Mouse (Mus musculus) midbrain, embryonic 15.5 days (tissue): Measurements from ENCODE around the gene Asap2. TPM values are rescaled to one million over a fixed set of nuclear protein-coding genes. Genes with fewer than 3 reads are reported as not detected.

Experiments
- ATAC-seq: fragments of 200-750 bp; cut with Nextera tagmentation; replicated peaks from 2 replicates; pipeline ENCODE4 v1.8.0; 2017; ENCODE audit warnings: moderate TSS enrichment
- H3K27ac ChIP-seq: fragments of 300-500 bp; sonication (generic); 2 replicates; pipeline ENCODE4 v1.5.1; 2015; ENCODE audit warnings: mild to moderate bottlenecking, inconsistent platforms
- H3K27me3 ChIP-seq: fragments of 300-500 bp; sonication (generic); replicated peaks from 2 replicates; pipeline ENCODE4 v1.6.1; 2015; ENCODE audit warnings: inconsistent platforms
- H3K36me3 ChIP-seq: fragments of 300-500 bp; sonication (generic); replicated peaks from 2 replicates; pipeline ENCODE4 v1.6.1; 2015; ENCODE audit warnings: inconsistent platforms
- H3K4me1 ChIP-seq: fragments of 300-500 bp; sonication (generic); 2 replicates; pipeline ENCODE4 v1.6.1; 2015; ENCODE audit warnings: inconsistent platforms
- H3K4me2 ChIP-seq: fragments of 300-500 bp; sonication (generic); 2 replicates; pipeline ENCODE4 v1.6.1; 2015; ENCODE audit warnings: inconsistent platforms, mild to moderate bottlenecking, moderate library complexity
- H3K4me3 ChIP-seq: fragments of 300-500 bp; sonication (generic); 2 replicates; pipeline ENCODE4 v1.5.1; 2015; ENCODE audit warnings: mild to moderate bottlenecking, inconsistent platforms
- H3K9ac ChIP-seq: fragments of 300-500 bp; sonication (generic); 2 replicates; pipeline ENCODE4 v1.6.1; 2015; ENCODE audit warnings: mild to moderate bottlenecking, inconsistent platforms
- H3K9me3 ChIP-seq: fragments of 300-500 bp; sonication (generic); 2 replicates; pipeline ENCODE4 v1.6.1; 2016; ENCODE audit warnings: inconsistent platforms
- WGBS: fragments of 180-500 bp; shearing (Covaris S2); methylation state at CpG from one replicate; pipeline ENCODE4 v1.1.7; 2015; ENCODE audit warnings: mixed read lengths; 5-methylcytosine and 5-hydroxymethylcytosine counted together
- polyA plus RNA-seq: library from polyadenylated mRNA; unstranded; fragments of >200 nt; fragmentation: Nextera tagmentation; extraction: Ambion mirVana; gene quantifications from 2 replicates; pipeline ENCODE4 v1.2.1, GENCODE M21; 2015

The Asap2 gene
- polyA plus RNA-seq, 1 experiment from 2014 or later = 13.9 TPM

DNA sequence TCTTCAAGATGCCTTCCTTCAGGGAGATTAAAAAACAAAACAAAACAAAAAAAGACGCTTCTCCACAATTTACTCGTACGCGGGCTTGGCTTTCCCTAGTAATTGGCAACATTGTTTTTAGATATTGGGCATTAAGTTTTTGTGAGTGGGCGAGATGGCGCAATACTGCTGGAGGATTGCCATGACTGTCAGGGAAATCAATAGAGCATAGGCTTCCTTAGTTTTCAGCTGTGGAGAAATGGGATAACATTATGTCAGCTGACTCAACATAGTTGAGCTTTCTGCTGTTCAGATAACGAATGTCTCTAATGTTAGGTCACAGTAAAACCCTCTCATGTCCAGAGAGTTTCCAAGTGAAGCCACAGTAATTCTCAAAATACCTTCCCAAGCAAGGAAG lies 326.6 kb downstream of the Asap2 start:
- no peak for ATAC-seq
- Histone ChIP-seq H3K36me3 (peaks cover 23% of the 10 kb centered on the region; the same call in 1 of the 2 replicates), H3K9ac (peak overlapping the region; percentile 59; the same call in 1 of the 2 replicates), H3K4me2 (peak overlapping the region; percentile 73), H3K27ac (no peak overlapping the region), H3K4me1 (0 out of 2 replicates have a peak, but pooled peaks cover 5% of the 10 kb centered on the region), H3K27me3 (no peaks in the 10 kb centered on the region), H3K4me3 (peak overlapping the region; percentile 59), H3K9me3 (no peaks in the 10 kb centered on the region)
- 30% methylated on average over 7 of the region's 7 CpGs for WGBS

DNA sequence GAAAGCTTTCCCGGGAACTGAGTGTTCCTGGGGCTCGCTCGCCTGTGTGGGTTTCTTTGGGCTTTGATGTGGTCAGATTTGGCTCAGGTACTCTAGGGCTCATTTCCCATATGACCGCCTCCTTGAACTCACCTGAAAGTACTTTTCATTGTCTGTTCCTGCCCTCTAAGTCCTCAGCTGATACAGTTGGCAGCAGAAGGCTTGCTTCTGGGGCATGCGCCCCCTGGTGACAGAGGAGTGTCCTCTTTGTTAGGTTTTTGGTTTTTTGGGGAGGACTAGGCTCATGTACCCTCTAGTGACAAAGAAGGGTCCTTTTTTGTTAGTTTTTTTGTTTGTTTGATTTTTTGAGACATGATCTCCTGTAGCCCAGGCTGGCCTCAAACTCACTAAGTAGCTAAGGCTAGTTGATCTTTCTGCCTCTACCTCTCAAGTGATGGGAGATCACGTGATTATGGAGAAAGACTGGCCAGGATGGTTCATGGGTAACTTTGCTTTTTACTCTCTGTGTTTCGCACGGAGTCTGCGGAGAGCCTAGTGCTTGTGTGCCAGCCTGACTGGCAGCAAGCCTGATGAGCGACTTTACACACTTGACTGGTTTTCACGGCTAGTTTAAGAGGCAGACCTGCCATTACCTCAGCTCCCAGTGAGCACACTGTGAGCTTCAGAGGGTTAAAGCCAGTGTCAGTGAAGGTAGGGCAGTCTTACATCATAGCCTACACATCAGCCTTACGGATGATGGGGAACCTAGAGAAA lies 328.1 kb downstream of the Asap2 start:
- no peak overlapping the region for H3K4me3 ChIP-seq
- H3K27ac ChIP-seq = no peak overlapping the region
- H3K27me3 ChIP-seq = no peaks in the 10 kb centered on the region
- no peak overlapping the region for H3K4me2 ChIP-seq
- H3K9ac ChIP-seq = no peak overlapping the region
- no peaks in the 10 kb centered on the region for H3K9me3 ChIP-seq
- WGBS = 76% methylated on average over 12 of the region's 12 CpGs
- peaks cover 13% of the 10 kb centered on the region; the same call in 1 of the 2 replicates for H3K36me3 ChIP-seq
- ATAC-seq = no peak
- 0 out of 2 replicates have a peak, but pooled peaks cover 5% of the 10 kb centered on the region for H3K4me1 ChIP-seq
